Mouse (Mus musculus) olfactory bulb, adult 2 months (tissue): Measurements from ENCODE around the gene Ccl3.

Experiments
- CTCF ChIP-seq: fragments of 200-500 bp; IDR thresholded peaks from 2 replicates; pipeline ENCODE4 v1.5.1; 2012; ENCODE audit warnings: low read depth, mild to moderate bottlenecking, low read length, moderate library complexity; ENCODE audit not compliant: insufficient read depth
- POLR2A ChIP-seq: fragments of 200-500 bp; IDR thresholded peaks from 2 replicates; pipeline ENCODE4 v1.6.1; 2012; ENCODE audit warnings: mild to moderate bottlenecking, low read depth, low read length, moderate library complexity; ENCODE audit not compliant: insufficient read depth

GRCm38 (mm10) chr11:83610900-83611299 is 38.3 kb downstream of the Ccl3 start:
- TF ChIP-seq POLR2A = no peak
- no peak for TF ChIP-seq CTCF
